Mouse (Mus musculus) fibroblast of lung, adult 2 months (primary cell): ENCODE data around the gene Ccdc163.
"Not testable (repeated sequence)": the region's sequence is repeated elsewhere in the genome, so short reads cannot be mapped to it uniquely, and the experiment has no call there.

Experiments used
- DNase-seq: peaks from one replicate; pipeline ENCODE4 v3.0.0-alpha.2; 2011; ENCODE audit warnings: low read depth

The Ccdc163 gene

DNA sequence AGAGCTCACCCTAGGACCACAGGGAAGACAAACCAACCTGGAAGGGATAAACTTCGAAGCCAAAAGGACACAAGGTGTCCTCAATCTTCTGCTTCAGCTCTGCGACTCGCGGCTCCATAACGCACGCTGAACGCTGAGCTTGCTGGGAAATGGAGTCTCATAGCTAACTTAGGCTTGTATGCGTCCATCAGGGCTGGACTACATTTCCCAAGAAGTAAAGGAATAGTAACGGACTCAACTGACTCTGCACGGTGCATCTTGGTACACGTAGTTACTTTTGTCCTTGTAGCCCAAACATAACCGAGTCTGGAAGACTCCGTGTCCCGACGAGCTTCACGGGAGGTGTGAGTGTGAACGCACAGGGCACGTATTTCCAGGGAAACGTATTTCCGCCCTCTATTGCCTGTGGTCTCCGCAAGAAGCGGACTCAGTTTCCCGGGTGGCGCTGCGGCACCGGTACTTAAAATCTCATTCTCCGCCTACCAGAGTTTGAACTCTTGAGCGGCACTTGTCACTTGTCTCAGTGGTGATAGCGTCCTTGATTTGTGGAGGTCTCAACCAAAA is at the start of gene Ccdc163, which contains the start of gene Mmachc:
Gene Ccdc163 (plus strand): TSS at position 309 of the 564 bp plus-strand sequence.
Gene Mmachc (minus strand): TSS at position 206 of the 564 bp plus-strand sequence.
- DNase-seq = peak; percentile 98

DNA sequence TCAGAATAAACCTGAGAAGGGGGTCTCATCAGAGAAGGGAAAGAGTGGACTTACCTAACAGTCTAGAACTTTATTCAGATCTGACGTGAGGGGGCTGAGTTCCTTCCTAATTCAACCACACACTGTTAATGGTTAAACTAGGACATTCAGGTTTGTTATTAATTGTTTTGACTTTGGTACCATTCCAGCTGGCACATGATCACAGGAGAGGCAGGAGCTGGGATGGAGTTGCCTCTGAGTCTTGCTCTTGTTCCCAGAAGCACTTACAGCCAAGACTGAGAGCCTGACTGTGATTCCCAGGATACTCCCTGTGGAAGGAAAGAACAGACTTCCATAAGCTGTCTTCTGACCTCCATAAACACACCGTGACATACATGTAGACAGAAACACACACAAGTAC is 48.8 kb upstream of the Ccdc163 start:
- no peak for DNase-seq

DNA sequence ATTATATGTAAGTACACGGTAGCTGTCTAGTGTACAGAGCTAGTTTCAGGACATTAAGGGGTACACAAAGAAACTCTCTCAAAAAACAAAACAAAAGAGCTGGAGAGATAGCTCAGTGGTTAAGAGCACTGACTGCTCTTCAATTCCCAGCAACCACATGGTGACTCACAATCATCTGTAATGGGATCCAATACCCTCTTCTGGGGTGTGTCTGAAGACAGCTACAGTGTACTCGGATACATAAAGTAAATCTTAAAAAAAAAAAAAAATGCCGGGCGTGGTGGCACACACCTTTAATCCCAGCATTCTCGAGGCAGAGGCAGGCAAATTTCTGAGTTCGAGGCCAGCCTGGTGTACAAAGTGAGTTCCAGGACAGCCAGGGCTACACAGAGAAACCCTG is 48.4 kb upstream of the Ccdc163 start:
- not testable (repeated sequence) for DNase-seq

DNA sequence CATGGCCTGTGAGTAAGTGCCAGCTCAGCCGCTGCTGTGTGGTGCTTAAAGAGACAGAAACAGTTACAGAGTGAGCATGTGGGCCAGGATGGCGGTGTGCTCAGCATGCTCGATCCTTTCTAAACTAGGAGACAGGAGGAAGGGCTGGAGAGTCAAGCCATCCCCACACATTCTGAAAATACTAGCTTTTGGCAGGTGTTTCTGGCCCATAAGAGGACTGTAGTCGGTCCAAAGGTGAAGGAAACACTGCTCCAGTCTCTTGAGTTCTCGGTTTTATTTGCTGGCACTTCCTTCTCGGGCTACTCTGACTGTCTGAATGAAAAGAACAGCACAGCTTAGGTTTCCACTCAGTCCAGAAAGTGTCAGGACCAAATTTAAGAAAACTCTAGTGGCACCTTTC is 47.5 kb upstream of the Ccdc163 start:
- no peak for DNase-seq

DNA sequence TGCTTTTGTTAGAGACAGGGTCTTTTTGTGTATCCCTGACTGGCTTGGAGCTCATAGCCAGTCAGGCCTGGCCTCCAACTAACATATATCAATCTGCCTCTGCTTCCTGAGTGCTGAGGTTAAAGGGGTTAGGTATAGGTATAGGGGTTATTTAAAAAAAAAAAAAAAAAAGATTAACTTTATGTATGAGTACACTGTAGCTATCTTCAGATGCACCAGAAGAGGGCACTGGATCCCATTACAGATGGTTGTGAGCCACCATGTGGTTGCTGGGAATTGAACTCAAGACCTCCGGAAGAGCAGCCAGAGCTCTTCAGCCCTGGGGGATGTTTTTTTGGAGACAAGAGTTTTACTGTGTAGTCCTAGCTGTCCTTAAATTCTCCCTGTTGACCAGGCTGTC is 46.3 kb upstream of the Ccdc163 start:
- no peak for DNase-seq

DNA sequence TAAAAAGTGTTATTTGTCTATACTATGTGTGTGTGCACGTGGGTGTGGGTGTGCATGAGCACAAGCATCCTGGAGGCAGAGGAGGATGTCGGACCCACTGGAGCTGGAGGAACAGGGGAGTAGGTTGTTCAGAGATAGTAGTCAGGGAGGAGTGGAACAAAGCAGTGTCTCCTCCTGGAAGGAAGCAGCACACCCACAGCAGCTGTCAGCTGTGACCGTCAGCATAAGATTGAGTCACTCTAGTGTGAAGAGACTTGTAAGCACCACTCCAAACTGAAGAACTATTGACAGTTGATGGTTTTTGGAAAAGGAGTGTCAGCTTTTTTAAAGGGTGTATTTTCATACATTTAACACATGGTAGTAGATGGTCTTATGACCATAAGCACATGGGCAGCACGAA is 41.7 kb upstream of the Ccdc163 start:
- no peak for DNase-seq

DNA sequence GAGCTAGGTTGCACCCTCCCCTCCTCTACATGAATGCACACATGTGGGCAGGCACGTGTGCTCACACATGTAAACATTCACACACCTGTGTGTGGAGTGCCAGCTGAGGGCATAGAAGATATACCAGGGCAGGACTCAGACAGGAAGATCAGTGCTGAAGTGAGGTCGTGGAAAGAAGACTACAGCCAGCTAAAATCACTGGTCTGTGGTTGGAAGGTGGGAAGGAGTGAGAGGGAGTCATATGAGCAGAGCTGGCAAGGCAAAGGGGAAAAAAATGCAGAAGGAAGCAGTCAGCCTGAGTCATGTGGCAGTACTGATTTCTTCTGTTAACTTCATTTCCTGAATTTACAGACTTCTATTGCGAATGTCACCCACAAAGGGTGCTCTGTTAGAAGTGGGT is 40.2 kb upstream of the Ccdc163 start:
- DNase-seq = peak; percentile 79

DNA sequence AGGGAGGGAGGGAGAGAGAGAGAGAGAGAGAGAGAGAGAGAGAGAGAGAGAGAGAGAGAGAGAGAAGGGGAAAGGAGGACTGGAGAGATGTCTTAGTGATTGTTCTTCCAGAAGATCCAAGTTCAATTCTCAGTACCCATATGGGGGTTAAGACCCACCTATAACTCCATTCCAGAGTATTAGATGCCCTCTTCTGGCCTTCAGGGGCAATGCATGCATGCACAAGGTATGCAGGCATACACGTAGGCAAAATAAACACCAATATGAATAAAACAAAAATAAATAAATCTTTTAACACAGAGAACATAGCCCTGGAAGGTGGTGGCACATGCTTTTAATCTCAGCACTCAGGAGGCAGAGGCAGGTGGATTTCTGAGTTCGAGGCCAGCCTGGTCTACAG is 39.0 kb upstream of the Ccdc163 start:
- no peak for DNase-seq

DNA sequence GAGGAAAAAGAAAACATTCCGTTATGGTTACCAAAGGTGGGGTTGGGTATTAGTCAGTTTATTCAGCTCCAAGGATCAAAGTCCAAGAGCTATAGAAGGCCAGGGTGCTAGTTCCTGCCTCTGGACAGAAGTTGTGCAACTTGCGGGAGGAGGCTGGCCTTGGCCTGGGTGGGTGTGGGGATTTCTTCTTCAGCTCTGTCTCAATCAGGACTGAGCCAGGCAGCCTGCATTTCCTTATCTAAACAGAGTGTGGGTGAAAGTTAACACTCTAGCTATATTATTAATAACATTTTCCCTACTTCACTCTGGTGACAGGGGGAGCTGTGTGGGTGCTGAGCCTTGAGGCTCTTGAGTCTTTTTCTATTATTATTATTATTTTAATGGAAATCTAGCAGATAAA is 35.5 kb upstream of the Ccdc163 start:
- DNase-seq = peak; percentile 60

GRCm38 (mm10) chr4:116674761-116675160 is 33.5 kb upstream of the Ccdc163 start:
- not testable (repeated sequence) for DNase-seq

- no peak for DNase-seq
Measured at GRCm38 (mm10) chr4:116676027-116676426, 32.3 kb upstream of the Ccdc163 start.

DNA sequence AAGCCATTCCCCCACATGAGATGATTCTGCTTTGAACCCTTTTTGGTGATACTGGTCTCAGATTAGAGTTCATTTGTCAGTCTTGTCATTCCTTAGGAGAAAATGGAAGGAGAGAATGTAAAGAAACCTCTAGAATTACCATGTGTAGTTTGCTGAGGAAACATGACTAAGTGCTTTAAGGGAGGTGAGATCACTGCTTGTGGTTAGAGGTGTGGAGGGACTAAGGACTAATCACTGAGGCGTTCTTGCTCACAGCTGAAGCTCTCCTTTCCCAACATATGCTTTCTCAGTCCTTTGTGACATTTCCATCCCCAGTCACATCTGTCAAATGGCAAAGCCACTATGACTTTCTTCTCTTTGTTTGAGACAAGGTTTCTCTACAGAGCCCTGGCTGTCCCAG is 30.5 kb upstream of the Ccdc163 start:
- DNase-seq = no peak

DNA sequence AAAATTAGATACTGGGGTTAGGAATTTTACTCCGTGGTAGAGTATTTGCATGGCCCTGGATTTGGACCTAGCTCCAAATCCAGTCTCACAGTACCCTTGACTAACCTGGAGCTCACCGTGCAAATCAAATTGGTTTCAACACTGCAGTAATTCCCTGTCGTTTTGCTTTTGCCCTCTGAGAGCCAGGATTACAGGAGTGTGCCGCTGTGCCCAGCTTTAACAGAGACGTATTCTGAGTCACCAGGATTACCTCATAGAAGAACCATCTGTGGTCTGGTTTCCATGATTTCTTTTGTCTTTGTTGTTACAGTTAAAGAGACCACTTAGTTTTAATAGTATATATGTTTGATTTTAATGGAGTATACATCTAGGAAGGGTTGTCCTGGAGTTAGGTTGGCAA is 29.2 kb upstream of the Ccdc163 start:
- no peak for DNase-seq

DNA sequence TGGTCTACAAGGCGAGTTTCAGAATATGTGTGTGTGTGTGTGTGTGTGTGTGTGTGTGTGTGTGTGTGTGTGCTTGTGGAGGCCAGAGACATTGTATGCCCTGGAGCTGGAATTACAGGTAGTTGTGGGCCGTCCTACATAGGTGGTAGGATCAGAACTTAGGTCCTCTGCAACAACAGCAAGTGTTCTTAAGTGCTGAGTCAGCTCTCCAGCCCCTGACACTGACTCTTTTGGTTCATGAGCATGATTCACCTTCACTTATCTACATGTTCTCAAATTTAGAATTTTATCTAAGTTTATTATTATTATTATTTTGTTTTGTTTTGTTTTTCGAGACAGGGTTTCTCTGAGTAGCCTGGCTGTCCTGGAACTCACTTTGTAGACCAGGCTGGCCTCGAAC is 27.8 kb upstream of the Ccdc163 start:
- DNase-seq = not testable (repeated sequence)

- no peak for DNase-seq
Measured at GRCm38 (mm10) chr4:116683957-116684356, 24.4 kb upstream of the Ccdc163 start.

DNA sequence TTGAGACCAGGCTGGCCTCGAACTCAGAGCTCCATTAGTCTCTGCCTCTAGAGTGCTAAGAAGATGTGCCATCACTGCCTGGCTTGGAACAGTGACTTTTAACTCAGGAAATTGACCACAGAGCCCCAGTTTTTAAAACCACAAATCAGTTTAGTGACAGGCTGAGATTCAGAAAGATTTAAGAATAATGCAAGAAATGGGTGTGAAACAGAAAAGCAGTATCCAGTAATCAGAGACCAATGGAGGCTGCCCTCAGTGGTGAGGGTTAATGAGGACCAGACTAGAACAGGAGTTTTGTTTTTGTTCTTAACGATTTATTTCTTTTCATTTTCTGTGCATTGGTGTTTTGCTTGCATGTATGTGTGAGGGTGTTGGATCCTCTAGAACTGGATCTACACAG is 23.6 kb upstream of the Ccdc163 start:
- DNase-seq = no peak

- peak; percentile 75 for DNase-seq
Measured at GRCm38 (mm10) chr4:116685402-116686061, 22.8 kb upstream of the Ccdc163 start, which contains the start of gene Prdx1. TSS of gene Prdx1 (plus strand) at chr4:116685544.

DNA sequence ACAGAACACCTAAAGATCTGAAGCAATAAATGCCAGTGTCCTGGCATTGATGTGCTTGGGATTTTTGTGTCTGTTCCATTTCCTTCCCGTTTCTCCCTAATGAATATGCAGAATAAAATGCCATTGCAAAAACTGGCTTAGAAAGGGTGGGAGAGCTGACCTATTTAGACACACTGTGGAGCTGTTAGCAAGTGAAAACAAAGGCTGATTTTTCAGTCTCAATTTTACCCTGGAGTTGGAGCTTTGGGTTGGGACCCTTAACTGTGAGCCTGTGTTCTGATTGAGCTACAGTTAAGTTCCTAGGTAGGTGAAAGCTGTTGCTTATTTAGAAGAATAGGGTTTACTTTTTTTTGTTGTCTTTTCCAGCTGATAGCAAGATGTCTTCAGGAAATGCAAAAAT is 21.3 kb upstream of the Ccdc163 start:
- no peak for DNase-seq

DNA sequence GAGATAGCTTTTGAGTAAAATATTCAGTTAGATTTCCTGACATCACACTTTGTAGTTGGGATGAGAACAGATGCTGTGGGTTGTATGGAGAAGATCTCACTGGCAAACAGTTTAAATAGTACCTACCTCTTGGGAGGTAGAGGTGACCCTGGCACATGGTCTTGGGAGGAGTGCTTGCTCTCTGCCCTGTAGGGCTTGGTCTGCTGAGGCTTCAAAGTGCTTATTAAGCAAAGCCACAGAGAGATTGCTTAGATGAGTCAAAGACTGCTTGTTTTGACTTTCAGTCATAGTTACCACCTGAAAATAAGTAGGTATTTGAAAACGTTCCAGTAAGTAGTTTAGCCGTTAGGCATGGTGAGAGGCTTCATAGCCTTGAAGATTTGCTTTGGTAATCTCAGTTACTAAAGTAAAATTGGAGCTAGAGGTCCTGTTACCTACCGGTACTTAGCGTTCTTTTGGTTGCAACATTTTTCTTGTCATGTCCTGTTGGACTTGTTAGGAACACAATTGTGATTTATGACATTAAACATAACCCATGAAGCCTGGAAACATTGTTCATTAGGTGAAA is 18.9 kb upstream of the Ccdc163 start:
- no peak for DNase-seq

DNA sequence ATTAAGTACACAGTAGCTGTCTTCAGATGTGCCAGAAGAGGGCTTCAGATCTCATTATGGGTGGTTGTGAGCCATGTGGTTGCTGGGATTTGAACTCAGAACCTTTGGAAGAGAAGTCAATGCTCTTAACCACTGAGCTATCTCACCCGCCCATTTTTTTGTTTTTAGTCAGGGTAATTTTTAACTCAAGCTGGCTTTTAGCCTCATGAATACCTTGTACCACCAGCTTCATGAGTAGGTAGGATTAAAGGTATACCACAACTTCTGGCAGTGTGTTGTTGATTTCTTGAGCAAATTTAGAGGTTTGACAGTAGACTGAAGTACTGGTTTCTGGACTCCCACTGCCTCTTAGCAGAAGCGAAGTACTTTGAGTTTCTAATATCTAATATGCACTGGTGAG is 16.2 kb upstream of the Ccdc163 start:
- DNase-seq = no peak

DNA sequence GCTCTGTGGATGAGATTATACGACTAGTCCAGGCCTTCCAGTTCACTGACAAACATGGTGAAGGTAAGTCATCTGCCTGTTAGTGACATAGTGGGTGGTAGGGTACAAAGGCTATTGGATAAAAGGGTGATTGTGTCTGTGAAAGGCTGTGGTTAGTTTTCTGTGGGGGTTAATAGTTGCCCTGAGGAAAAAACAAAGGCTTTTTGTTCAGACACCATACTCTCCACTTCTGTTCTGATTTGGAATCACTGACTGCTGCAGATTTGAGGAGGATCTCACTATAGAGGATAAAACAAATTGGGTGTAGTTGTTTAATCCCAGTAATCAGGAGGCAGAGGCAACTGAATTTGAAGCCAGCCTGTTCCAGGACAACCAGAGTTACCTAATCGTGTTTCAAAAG is 14.5 kb upstream of the Ccdc163 start:
- no peak for DNase-seq

DNA sequence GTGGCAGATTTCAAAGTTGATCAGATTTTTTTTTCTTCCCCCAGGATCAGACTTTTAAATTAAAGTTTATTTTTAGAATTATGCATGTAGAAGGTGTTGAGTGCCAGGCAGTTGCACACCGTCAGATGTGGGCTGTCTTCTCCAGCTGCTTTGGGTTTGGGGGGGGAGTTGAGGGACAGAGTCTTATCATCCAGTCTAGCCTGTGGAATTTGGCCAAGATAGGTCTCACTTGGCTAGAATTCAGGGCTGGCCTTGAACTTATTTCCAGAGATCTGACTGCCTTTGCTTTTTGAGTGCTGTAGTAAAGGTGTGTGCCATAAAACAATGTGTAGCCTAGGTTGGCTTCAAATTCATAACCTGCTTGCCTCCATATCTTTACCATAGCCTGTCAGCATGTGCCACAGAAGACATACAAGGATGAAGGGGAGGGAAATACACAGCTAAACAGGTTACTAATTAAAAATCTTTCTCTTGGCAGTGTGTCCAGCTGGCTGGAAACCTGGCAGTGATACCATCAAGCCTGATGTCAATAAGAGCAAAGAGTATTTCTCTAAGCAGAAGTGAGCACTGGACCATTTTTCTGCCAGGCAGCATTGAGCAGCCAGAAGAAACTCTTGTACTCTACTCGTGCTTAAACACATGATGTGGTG is 9.5 kb upstream of the Ccdc163 start:
- no peak for DNase-seq

- DNase-seq = no peak
Measured at GRCm38 (mm10) chr4:116700964-116701363, 7.3 kb upstream of the Ccdc163 start.
